Mouse (Mus musculus): ENCODE measurements around the gene Ankle1. TPM values are rescaled to one million over a fixed set of nuclear protein-coding genes. Genes with fewer than 3 reads are reported as not detected.

Gene Ankle1
- polyA plus RNA-seq, 1 experiment from 2014 or later = 16.3 TPM

- H3K27ac ChIP-seq (ENCODE audit: low read depth, low read length) = no peak overlapping the region
- H3K4me3 ChIP-seq (ENCODE audit: low read depth, low read length) = no peak overlapping the region
- ATAC-seq (ENCODE audit: low FRiP score) = no peak
Measured at GRCm38 (mm10) chr8:71394481-71394880, 11.3 kb upstream of the Ankle1 start.

DNA sequence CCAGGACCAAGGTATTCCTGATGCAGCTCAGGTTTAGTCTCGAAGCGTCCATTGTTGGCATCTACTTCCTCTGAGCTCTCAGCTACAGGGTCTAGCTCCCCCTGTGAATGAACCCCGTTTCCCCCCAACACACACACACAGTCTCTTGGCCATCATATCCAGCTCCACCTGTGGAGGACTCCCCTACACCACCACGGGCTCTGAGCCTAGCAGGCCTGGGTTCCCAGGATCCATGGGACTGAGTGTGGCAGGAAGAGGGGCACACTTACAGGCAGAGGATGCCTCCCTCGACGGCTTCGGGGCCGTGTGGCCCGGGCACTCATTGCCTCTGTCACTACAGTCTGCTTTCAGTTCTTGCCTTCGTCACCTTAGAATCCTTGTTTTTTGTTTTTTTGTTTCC, 10.7 kb upstream of the Ankle1 start:
- H3K4me3 ChIP-seq (ENCODE audit: low read depth, low read length) = no peak overlapping the region
- no peak overlapping the region for H3K9ac ChIP-seq (ENCODE audit: low read length)
- DNase-seq (ENCODE audit: low spot score, missing footprints) (no peak), ATAC-seq (ENCODE audit: low FRiP score) (no peak)
- peaks cover 9% of the 10 kb centered on the region for H3K4me1 ChIP-seq (ENCODE audit: control insufficient read depth, insufficient read depth, low read length)
- H3K27me3 ChIP-seq (ENCODE audit: control insufficient read depth, insufficient read depth, low read length) = no peaks in the 10 kb centered on the region
- WGBS = 86% methylated on average over 10 of the region's 10 CpGs
- no peaks in the 10 kb centered on the region for H3K9me3 ChIP-seq (ENCODE audit: control insufficient read depth, low read length)
- H3K36me3 ChIP-seq (ENCODE audit: control insufficient read depth, insufficient read depth, low read length) = no peaks in the 10 kb centered on the region
- H3K27ac ChIP-seq (ENCODE audit: low read depth, low read length) = no peak overlapping the region
- no peak overlapping the region for H3K4me2 ChIP-seq

More at GRCm38 (mm10) chr8:71394481-71394880, 11.3 kb upstream of the Ankle1 start:
- 79% methylated on average over 7 of the region's 7 CpGs for WGBS
- Histone ChIP-seq H3K9me3 (ENCODE audit: control insufficient read depth, low read length) (no peaks in the 10 kb centered on the region), H3K4me1 (ENCODE audit: control insufficient read depth, insufficient read depth, low read length) (peaks cover 9% of the 10 kb centered on the region), H3K9ac (ENCODE audit: low read length) (no peak overlapping the region), H3K36me3 (ENCODE audit: control insufficient read depth, insufficient read depth, low read length) (no peaks in the 10 kb centered on the region), H3K4me2 (no peak overlapping the region), H3K27me3 (ENCODE audit: control insufficient read depth, insufficient read depth, low read length) (no peaks in the 10 kb centered on the region)
- no peak for DNase-seq (ENCODE audit: low spot score, missing footprints)

GRCm38 (mm10) chr8:71395629-71396028, 10.2 kb upstream of the Ankle1 start, which contains the start of gene Ushbp1:
Ushbp1 (minus strand) TSS chr8:71395802.
- Histone ChIP-seq H3K9me3 (ENCODE audit: control insufficient read depth, low read length) (no peaks in the 10 kb centered on the region), H3K36me3 (ENCODE audit: control insufficient read depth, insufficient read depth, low read length) (no peaks in the 10 kb centered on the region), H3K4me3 (ENCODE audit: low read depth, low read length) (peak within 1 kb of the TSS; percentile 82), H3K27ac (ENCODE audit: low read depth, low read length) (peak within 1 kb of the TSS; percentile 20; the same call in 1 of the 2 replicates), H3K4me1 (ENCODE audit: control insufficient read depth, insufficient read depth, low read length) (peaks cover 9% of the 10 kb centered on the region), H3K4me2 (peak within 1 kb of the TSS; percentile 83; the same call in 1 of the 2 replicates), H3K27me3 (ENCODE audit: control insufficient read depth, insufficient read depth, low read length) (no peaks in the 10 kb centered on the region), H3K9ac (ENCODE audit: low read length) (peak within 1 kb of the TSS; percentile 79; the same call in 1 of the 2 replicates)
- WGBS = 86% methylated on average over 9 of the region's 9 CpGs
- no peak for DNase-seq (ENCODE audit: low spot score, missing footprints)
- no peak for ATAC-seq (ENCODE audit: low FRiP score)

GRCm38 (mm10) chr8:71396639-71397305, 9.0 kb upstream of the Ankle1 start, which contains the start of gene Babam1:
Babam1 (plus strand) TSS chr8:71396861.
- H3K4me3 ChIP-seq (ENCODE audit: low read depth, low read length) = peak within 1 kb of the TSS; percentile 82
- H3K27me3 ChIP-seq (ENCODE audit: control insufficient read depth, insufficient read depth, low read length) = no peaks in the 10 kb centered on the region
- H3K4me2 ChIP-seq = peak within 1 kb of the TSS; percentile 83
- peaks cover 9% of the 10 kb centered on the region for H3K4me1 ChIP-seq (ENCODE audit: control insufficient read depth, insufficient read depth, low read length)
- H3K9ac ChIP-seq (ENCODE audit: low read length) = peak within 1 kb of the TSS; percentile 79
- peak within 1 kb of the TSS; percentile 20; the same call in 1 of the 2 replicates for H3K27ac ChIP-seq (ENCODE audit: low read depth, low read length)
- H3K36me3 ChIP-seq (ENCODE audit: control insufficient read depth, insufficient read depth, low read length) = no peaks in the 10 kb centered on the region
- DNase-seq (ENCODE audit: low spot score, missing footprints) (peak; percentile 97), ATAC-seq (ENCODE audit: low FRiP score) (peak; percentile 97)
- 1% methylated on average over 34 of the region's 34 CpGs for WGBS
- no peaks in the 10 kb centered on the region for H3K9me3 ChIP-seq (ENCODE audit: control insufficient read depth, low read length)

GRCm38 (mm10) chr8:71397701-71398100, 8.1 kb upstream of the Ankle1 start:
- Histone ChIP-seq H3K27me3 (ENCODE audit: control insufficient read depth, insufficient read depth, low read length) (no peaks in the 10 kb centered on the region), H3K4me1 (ENCODE audit: control insufficient read depth, insufficient read depth, low read length) (peaks cover 9% of the 10 kb centered on the region), H3K4me3 (ENCODE audit: low read depth, low read length) (peak overlapping the region; percentile 82; the same call in 1 of the 2 replicates), H3K9ac (ENCODE audit: low read length) (no peak overlapping the region), H3K9me3 (ENCODE audit: control insufficient read depth, low read length) (no peaks in the 10 kb centered on the region), H3K4me2 (peak overlapping the region; percentile 83), H3K36me3 (ENCODE audit: control insufficient read depth, insufficient read depth, low read length) (no peaks in the 10 kb centered on the region), H3K27ac (ENCODE audit: low read depth, low read length) (no peak overlapping the region)
- DNase-seq (ENCODE audit: low spot score, missing footprints) (no peak), ATAC-seq (ENCODE audit: low FRiP score) (no peak)
- 86% methylated on average over 12 of the region's 12 CpGs for WGBS

GRCm38 (mm10) chr8:71400826-71401225, 5.0 kb upstream of the Ankle1 start:
- Histone ChIP-seq H3K36me3 (ENCODE audit: control insufficient read depth, insufficient read depth, low read length) (no peaks in the 10 kb centered on the region), H3K4me3 (ENCODE audit: low read depth, low read length) (no peak overlapping the region), H3K4me1 (ENCODE audit: control insufficient read depth, insufficient read depth, low read length) (peaks cover 13% of the 10 kb centered on the region), H3K9ac (ENCODE audit: low read length) (no peak overlapping the region), H3K27me3 (ENCODE audit: control insufficient read depth, insufficient read depth, low read length) (no peaks in the 10 kb centered on the region), H3K4me2 (no peak overlapping the region), H3K9me3 (ENCODE audit: control insufficient read depth, low read length) (no peaks in the 10 kb centered on the region), H3K27ac (ENCODE audit: low read depth, low read length) (no peak overlapping the region)
- 96% methylated on average over 2 of the region's 2 CpGs for WGBS
- DNase-seq (ENCODE audit: low spot score, missing footprints) = no peak
- ATAC-seq (ENCODE audit: low FRiP score) = no peak

GRCm38 (mm10) chr8:71401454-71401853, 4.4 kb upstream of the Ankle1 start:
- no peak overlapping the region for H3K4me2 ChIP-seq
- no peaks in the 10 kb centered on the region for H3K27me3 ChIP-seq (ENCODE audit: control insufficient read depth, insufficient read depth, low read length)
- H3K9me3 ChIP-seq (ENCODE audit: control insufficient read depth, low read length) = no peaks in the 10 kb centered on the region
- H3K27ac ChIP-seq (ENCODE audit: low read depth, low read length) = no peak overlapping the region
- H3K4me3 ChIP-seq (ENCODE audit: low read depth, low read length) = no peak overlapping the region
- H3K36me3 ChIP-seq (ENCODE audit: control insufficient read depth, insufficient read depth, low read length) = no peaks in the 10 kb centered on the region
- DNase-seq (ENCODE audit: low spot score, missing footprints) = no peak
- H3K4me1 ChIP-seq (ENCODE audit: control insufficient read depth, insufficient read depth, low read length) = peaks cover 10% of the 10 kb centered on the region
- ATAC-seq (ENCODE audit: low FRiP score) = no peak
- no peak overlapping the region for H3K9ac ChIP-seq (ENCODE audit: low read length)

GRCm38 (mm10) chr8:71402446-71402964, 3.3 kb upstream of the Ankle1 start:
- Histone ChIP-seq H3K4me1 (ENCODE audit: control insufficient read depth, insufficient read depth, low read length) (peaks cover 6% of the 10 kb centered on the region), H3K4me2 (no peak overlapping the region), H3K9me3 (ENCODE audit: control insufficient read depth, low read length) (no peaks in the 10 kb centered on the region), H3K27ac (ENCODE audit: low read depth, low read length) (no peak overlapping the region), H3K36me3 (ENCODE audit: control insufficient read depth, insufficient read depth, low read length) (no peaks in the 10 kb centered on the region), H3K9ac (ENCODE audit: low read length) (peak overlapping the region; percentile 12; the same call in 1 of the 2 replicates), H3K4me3 (ENCODE audit: low read depth, low read length) (no peak overlapping the region), H3K27me3 (ENCODE audit: control insufficient read depth, insufficient read depth, low read length) (no peaks in the 10 kb centered on the region)
- DNase-seq (ENCODE audit: low spot score, missing footprints) (no peak), ATAC-seq (ENCODE audit: low FRiP score) (no peak)
- 85% methylated on average over 9 of the region's 9 CpGs for WGBS

- Histone ChIP-seq H3K27me3 (ENCODE audit: control insufficient read depth, insufficient read depth, low read length) (no peaks in the 10 kb centered on the region), H3K36me3 (ENCODE audit: control insufficient read depth, insufficient read depth, low read length) (no peaks in the 10 kb centered on the region), H3K4me3 (ENCODE audit: low read depth, low read length) (no peak overlapping the region), H3K4me1 (ENCODE audit: control insufficient read depth, insufficient read depth, low read length) (peaks cover 3% of the 10 kb centered on the region; the same call in 1 of the 2 replicates), H3K9me3 (ENCODE audit: control insufficient read depth, low read length) (no peaks in the 10 kb centered on the region), H3K9ac (ENCODE audit: low read length) (no peak overlapping the region), H3K27ac (ENCODE audit: low read depth, low read length) (no peak overlapping the region), H3K4me2 (no peak overlapping the region)
- 84% methylated on average over 6 of the region's 6 CpGs for WGBS
- ATAC-seq (ENCODE audit: low FRiP score) (no peak), DNase-seq (ENCODE audit: low spot score, missing footprints) (no peak)
Measured at GRCm38 (mm10) chr8:71403107-71403885, 2.5 kb upstream of the Ankle1 start.
